Mouse (Mus musculus) bone marrow macrophage, adult 2 months (primary cell): ENCODE data around the gene Dnah14. TPM values are rescaled to one million over a fixed set of nuclear protein-coding genes. Genes with fewer than 3 reads are reported as not detected.

Experiments
- H3K27ac ChIP-seq: 2 replicates; pipeline ENCODE4 v1.5.1; 2012; ENCODE audit warnings: low read depth, low read length; ENCODE audit not compliant: insufficient read depth
- H3K4me1 ChIP-seq: 2 replicates; pipeline ENCODE4 v1.6.1; 2012; ENCODE audit warnings: low read length; ENCODE audit not compliant: control insufficient read depth, insufficient read depth
- H3K4me3 ChIP-seq: 2 replicates; pipeline ENCODE4 v1.5.1; 2012; ENCODE audit warnings: mild to moderate bottlenecking, low read length, moderate library complexity; ENCODE audit not compliant: insufficient read depth
- CTCF ChIP-seq: IDR thresholded peaks from 2 replicates; pipeline ENCODE4 v1.5.1; 2012; ENCODE audit warnings: low read depth, mild to moderate bottlenecking, low read length, moderate library complexity
- POLR2A ChIP-seq: IDR thresholded peaks from 2 replicates; pipeline ENCODE4 v1.6.1; 2012; ENCODE audit warnings: mild to moderate bottlenecking, low read depth, low read length, borderline replicate concordance
- polyA plus RNA-seq: library from polyadenylated mRNA; stranded (reverse); fragments of >200 nt; gene quantifications from 2 replicates; pipeline ENCODE4 v1.2.4, GENCODE M21; 2012; ENCODE audit not compliant: missing spikeins, insufficient read depth, insufficient read length

The Dnah14 gene
- polyA plus RNA-seq, 1 experiment: not detected

GRCm38 (mm10) chr1:181589116-181589515 lies 12.8 kb downstream of the Dnah14 start:
- TF ChIP-seq CTCF: no peak
- TF ChIP-seq POLR2A: no peak
- no peaks in the 10 kb centered on the region for H3K4me1 ChIP-seq
- no peak overlapping the region for H3K4me3 ChIP-seq
- no peak overlapping the region for H3K27ac ChIP-seq

- no peak for TF ChIP-seq CTCF
- no peak for TF ChIP-seq POLR2A
- no peaks in the 10 kb centered on the region for H3K4me1 ChIP-seq
- H3K27ac ChIP-seq: no peak overlapping the region
- H3K4me3 ChIP-seq: no peak overlapping the region
These were observed 23.0 kb downstream of the Dnah14 start for GRCm38 (mm10) chr1:181599376-181599775.

- Histone ChIP-seq H3K4me3 (no peak overlapping the region), H3K4me1 (no peaks in the 10 kb centered on the region), H3K27ac (no peak overlapping the region)
- no peak for TF ChIP-seq CTCF
These were observed 34.8 kb downstream of the Dnah14 start for GRCm38 (mm10) chr1:181611118-181611517.

- Histone ChIP-seq H3K27ac (no peak overlapping the region), H3K4me3 (no peak overlapping the region), H3K4me1 (no peaks in the 10 kb centered on the region)
- TF ChIP-seq CTCF (peak; percentile 75), POLR2A (no peak)
These were observed 39.6 kb downstream of the Dnah14 start for GRCm38 (mm10) chr1:181615866-181616491.

DNA sequence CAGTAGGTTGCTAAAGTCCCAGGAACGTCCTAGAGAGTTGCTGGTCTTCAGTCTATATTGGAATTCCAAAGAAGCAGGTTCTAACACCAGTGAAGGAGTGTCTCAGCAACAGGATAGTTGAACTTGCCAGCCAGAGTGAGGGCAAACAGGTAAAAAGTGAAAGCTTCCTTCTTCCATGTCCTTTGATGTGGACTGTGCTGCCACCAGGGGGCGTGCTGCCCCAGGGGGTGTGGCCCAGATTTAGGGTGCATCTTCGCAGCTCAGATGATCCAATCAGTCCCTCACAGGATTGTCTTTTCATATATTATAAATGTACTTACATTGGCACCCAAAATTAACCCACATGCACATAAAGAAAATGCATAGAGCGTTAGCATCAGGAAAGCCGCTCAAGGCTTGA lies 41.0 kb downstream of the Dnah14 start:
- Histone ChIP-seq H3K4me1 (no peaks in the 10 kb centered on the region), H3K27ac (no peak overlapping the region), H3K4me3 (no peak overlapping the region)
- TF ChIP-seq CTCF: peak; percentile 77
- TF ChIP-seq POLR2A: no peak

GRCm38 (mm10) chr1:181623149-181623680 lies 46.9 kb downstream of the Dnah14 start:
- Histone ChIP-seq H3K27ac (no peak overlapping the region), H3K4me1 (no peaks in the 10 kb centered on the region), H3K4me3 (no peak overlapping the region)
- TF ChIP-seq CTCF (no peak), POLR2A (no peak)

DNA sequence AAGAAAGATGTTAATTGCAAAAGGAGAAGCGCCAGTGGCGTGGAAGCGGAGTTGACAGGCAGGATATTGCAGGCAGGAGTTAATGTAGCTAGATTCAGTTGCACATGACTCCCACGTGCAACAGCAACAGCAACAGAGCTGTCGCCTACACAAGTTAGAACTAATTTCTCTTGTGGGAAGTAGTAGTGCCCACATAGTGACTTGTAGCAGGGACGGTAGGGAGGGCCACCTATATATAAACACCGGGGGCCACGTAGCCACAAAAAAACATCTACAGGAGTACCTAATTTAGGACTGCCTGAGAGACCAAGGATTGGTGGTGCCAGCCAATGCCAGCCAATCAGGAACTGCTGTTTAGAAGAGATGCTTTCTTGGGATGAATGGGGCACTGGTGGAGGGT lies 48.5 kb downstream of the Dnah14 start:
- no peaks in the 10 kb centered on the region for H3K4me1 ChIP-seq
- no peak overlapping the region for H3K4me3 ChIP-seq
- H3K27ac ChIP-seq: no peak overlapping the region
- TF ChIP-seq POLR2A: no peak
- TF ChIP-seq CTCF: no peak

DNA sequence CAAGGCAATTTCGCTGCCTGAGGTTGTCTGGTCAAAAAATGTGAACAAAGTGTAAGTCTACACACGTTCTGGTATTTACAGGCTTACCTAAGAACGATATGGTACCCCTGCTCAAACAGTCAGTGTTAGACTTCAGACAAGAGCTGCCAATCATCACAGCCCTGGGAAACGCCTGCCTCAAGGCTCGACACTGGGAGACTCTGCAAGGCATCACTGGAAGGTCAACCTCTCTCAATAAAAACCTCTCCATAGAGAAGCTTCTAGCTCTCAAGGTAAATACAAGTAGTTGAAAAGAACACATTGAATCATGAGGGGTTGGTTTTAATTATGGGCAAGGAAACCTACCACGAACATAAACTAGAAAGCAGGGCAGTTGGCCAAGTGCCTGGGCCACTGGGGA lies 51.9 kb downstream of the Dnah14 start:
- Histone ChIP-seq H3K4me1 (no peaks in the 10 kb centered on the region), H3K4me3 (no peak overlapping the region), H3K27ac (no peak overlapping the region)
- TF ChIP-seq POLR2A: no peak
- no peak for TF ChIP-seq CTCF

DNA sequence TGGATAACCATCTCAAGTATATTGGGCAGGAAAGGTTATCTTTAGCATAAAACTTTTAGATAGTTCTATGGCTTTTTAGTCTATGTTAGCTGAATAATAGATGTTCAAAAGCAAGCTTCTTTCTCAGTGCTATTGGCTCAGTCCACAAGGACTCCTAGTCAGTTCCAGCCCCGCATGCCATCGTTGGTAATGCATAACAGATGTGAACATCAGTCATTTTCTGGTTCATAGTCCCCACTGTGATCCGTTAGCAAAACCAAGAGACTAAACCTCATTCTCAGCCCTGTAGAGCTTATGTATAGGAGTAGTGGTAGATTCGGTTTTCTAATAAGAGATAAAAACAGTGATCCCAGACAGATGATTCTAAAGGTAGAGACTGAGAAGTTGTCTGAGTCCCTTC lies 55.0 kb downstream of the Dnah14 start:
- Histone ChIP-seq H3K4me3 (no peak overlapping the region), H3K4me1 (no peaks in the 10 kb centered on the region), H3K27ac (no peak overlapping the region)
- TF ChIP-seq CTCF (no peak), POLR2A (no peak)

- no peak for TF ChIP-seq POLR2A
- no peak for TF ChIP-seq CTCF
- H3K4me3 ChIP-seq: no peak overlapping the region
- no peaks in the 10 kb centered on the region for H3K4me1 ChIP-seq
- no peak overlapping the region for H3K27ac ChIP-seq
These were observed 61.8 kb downstream of the Dnah14 start for GRCm38 (mm10) chr1:181637997-181638713.
